Mouse (Mus musculus) forebrain, postnatal 0 days (tissue): ENCODE measurements around the gene Dpagt1. TPM values are rescaled to one million over a fixed set of nuclear protein-coding genes. Genes with fewer than 3 reads are reported as not detected.

Source experiments
- ATAC-seq: fragments of 200-750 bp; cut with Nextera tagmentation; 2 replicates; pipeline ENCODE4 v1.8.0; 2017; ENCODE audit warnings: mild to moderate bottlenecking, moderate library complexity
- DNase-seq: peaks from one replicate; pipeline ENCODE4 v3.0.0-alpha.2; 2015
- H3K27ac ChIP-seq: fragments of 300-500 bp; sonication (generic); 2 replicates; pipeline ENCODE4 v1.5.1; 2014; ENCODE audit warnings: low read depth, mild to moderate bottlenecking, antibody characterized with exemption, low read length, moderate library complexity, mixed read lengths
- H3K27me3 ChIP-seq: fragments of 300-500 bp; sonication (generic); 2 replicates; pipeline ENCODE4 v1.6.1; 2014; ENCODE audit warnings: mild to moderate bottlenecking, low read length, mixed read lengths; ENCODE audit not compliant: insufficient read depth
- H3K36me3 ChIP-seq: fragments of 300-500 bp; sonication (generic); 2 replicates; pipeline ENCODE4 v1.6.1; 2014; ENCODE audit warnings: mild to moderate bottlenecking, moderate library complexity; ENCODE audit not compliant: insufficient read depth
- H3K4me1 ChIP-seq: fragments of 300-500 bp; sonication (generic); 2 replicates; pipeline ENCODE4 v1.6.1; 2014; ENCODE audit warnings: antibody characterized with exemption; ENCODE audit not compliant: insufficient read depth
- H3K4me2 ChIP-seq: fragments of 300-500 bp; sonication (generic); 2 replicates; pipeline ENCODE4 v1.6.1; 2014; ENCODE audit warnings: low read depth, mild to moderate bottlenecking, moderate library complexity
- H3K4me3 ChIP-seq: fragments of 300-500 bp; sonication (generic); 2 replicates; pipeline ENCODE4 v1.5.1; 2014; ENCODE audit warnings: low read depth, low read length, mixed read lengths
- H3K9ac ChIP-seq: fragments of 300-500 bp; sonication (generic); 2 replicates; pipeline ENCODE4 v1.6.1; 2014; ENCODE audit warnings: mild to moderate bottlenecking
- H3K9me3 ChIP-seq: fragments of 300-500 bp; sonication (generic); 2 replicates; pipeline ENCODE4 v1.6.1; 2016; ENCODE audit warnings: low read length
- CTCF ChIP-seq: sonication (generic); IDR thresholded peaks from 2 replicates; pipeline ENCODE4 v1.5.1; 2016; ENCODE audit warnings: antibody characterized with exemption, control low read depth, low read depth
- WGBS: fragments of 180-500 bp; shearing (Covaris S2); extraction: QIAGEN DNeasy Blood & Tissue Kit; methylation state at CpG from one replicate; pipeline ENCODE4 v1.1.7; 2014; 5-methylcytosine and 5-hydroxymethylcytosine counted together
- polyA plus RNA-seq: library from polyadenylated mRNA; unstranded; fragments of >200 nt; fragmentation: Nextera tagmentation; extraction: Ambion mirVana; gene quantifications from 2 replicates; pipeline ENCODE4 v1.2.1, GENCODE M21; 2015
- total RNA-seq: library from RNA; depleted of rRNA; stranded (reverse); fragments of >200 nt; gene quantifications from 2 replicates; pipeline ENCODE4 v1.2.3, GENCODE M21; 2014

Gene Dpagt1
- total and polyA plus RNA-seq, 2 experiments from 2014 or later = 18.3 to 30.6 TPM

DNA sequence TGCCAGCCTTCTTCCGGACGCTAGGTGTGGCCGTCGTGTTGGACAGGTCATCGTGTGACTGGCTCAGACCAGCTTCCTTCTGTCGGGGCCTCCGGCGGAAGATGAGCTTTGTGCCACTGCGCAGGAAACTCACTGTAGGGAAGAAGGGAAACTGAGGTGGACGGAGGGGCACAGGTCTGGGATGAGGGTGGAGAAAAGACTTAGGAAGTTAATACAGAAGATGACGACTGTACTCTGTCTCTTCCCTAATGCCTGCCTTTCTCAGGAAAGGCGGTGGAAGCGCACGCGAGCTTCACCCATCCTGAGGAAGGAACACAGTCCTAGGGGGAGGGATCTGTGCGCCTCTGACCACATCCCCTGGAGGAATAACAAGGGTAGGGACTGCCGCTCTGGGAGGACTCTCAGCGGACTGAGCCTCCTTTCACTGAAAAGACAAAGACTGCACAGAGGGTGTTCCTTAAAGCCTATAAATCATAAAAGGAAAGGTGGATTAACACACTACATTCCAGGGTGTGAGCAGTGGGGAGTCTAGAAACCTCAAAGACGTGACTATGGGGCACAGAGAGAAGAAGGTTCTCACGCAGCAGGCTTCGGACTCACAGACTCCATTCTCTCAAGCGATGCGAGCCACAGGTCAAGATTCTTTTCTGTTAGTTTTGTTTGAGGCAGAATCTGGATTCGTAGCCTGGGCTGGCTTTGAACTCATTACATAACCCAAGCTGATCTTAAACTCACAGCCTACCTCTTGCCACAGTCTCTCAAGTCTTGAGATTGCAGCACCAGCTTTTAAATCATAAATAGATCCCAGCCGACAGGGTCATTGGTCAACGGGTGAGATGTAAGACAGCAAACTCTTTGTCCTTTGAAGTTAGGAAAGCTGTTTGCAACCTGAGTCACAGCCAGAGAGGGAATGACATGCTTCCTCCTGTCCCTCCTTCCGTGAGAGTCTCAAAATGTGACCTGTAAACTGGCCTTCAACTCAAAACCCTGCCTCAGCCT, 14.4 kb upstream of the Dpagt1 start:
- H3K4me1 ChIP-seq = no peaks in the 10 kb centered on the region
- ATAC-seq (peak; percentile 36; the same call in 1 of the 2 replicates), DNase-seq (no peak)
- no peaks in the 10 kb centered on the region for H3K27me3 ChIP-seq
- no peaks in the 10 kb centered on the region for H3K9me3 ChIP-seq
- peaks cover 54% of the 10 kb centered on the region for H3K36me3 ChIP-seq
- no peak overlapping the region for H3K4me3 ChIP-seq
- no peak overlapping the region for H3K4me2 ChIP-seq
- H3K9ac ChIP-seq = no peak overlapping the region
- no peak overlapping the region for H3K27ac ChIP-seq
- 12% methylated on average over 27 of the region's 27 CpGs for WGBS
- TF ChIP-seq CTCF = 0 out of 2 replicates have a peak, but pooled peaks have one; percentile 8

DNA sequence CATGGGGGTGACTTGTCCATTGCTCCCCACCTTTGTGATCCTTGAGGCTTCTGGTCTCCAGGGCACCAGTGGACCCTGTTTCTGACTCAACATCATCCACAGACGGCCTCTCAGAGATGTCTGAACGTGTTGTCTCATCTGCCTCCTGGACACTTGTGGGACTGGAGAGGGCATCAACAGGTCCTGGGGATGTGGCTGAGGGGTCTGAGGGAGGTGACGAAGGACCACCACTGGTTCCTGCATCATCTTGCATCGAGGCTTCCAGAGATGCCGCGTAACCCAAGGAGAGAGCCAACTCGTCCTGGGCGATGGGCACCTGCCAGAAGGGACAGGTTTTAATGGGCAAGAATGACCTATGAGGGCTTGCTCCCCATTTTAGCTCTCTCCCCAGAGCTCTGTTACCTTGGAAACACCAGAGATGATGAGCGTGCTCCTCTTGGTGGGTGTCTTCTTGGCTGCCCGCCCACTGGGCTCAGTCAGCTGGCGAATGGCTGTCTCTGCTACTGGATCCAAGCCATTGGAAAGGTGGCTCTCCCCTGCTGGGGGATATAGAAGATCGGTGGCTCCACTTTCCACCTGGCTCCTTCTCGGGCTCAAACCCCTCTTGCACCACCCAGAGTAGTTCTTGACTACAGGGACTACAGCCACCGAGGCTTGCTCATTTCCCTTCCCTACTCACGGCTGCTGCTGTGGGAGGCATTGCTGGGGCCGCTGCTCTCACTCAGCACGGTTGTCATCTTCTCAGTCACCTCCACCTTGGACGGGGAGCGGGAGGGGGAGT, 12.2 kb upstream of the Dpagt1 start:
- Histone ChIP-seq H3K4me1 (peaks cover 13% of the 10 kb centered on the region), H3K9me3 (no peaks in the 10 kb centered on the region), H3K27ac (no peak overlapping the region), H3K36me3 (peaks cover 54% of the 10 kb centered on the region), H3K27me3 (no peaks in the 10 kb centered on the region), H3K4me2 (no peak overlapping the region), H3K9ac (no peak overlapping the region), H3K4me3 (no peak overlapping the region)
- ATAC-seq (no peak), DNase-seq (peak; percentile 37)
- TF ChIP-seq CTCF = no peak
- WGBS = 64% methylated on average over 19 of the region's 19 CpGs

- Histone ChIP-seq H3K27me3 (no peaks in the 10 kb centered on the region), H3K4me1 (peaks cover 19% of the 10 kb centered on the region), H3K4me2 (no peak overlapping the region), H3K27ac (no peak overlapping the region), H3K9me3 (no peaks in the 10 kb centered on the region), H3K9ac (no peak overlapping the region), H3K4me3 (no peak overlapping the region), H3K36me3 (peaks cover 54% of the 10 kb centered on the region)
- no peak for TF ChIP-seq CTCF
- ATAC-seq (no peak), DNase-seq (no peak)
- WGBS = 51% methylated on average over 4 of the region's 4 CpGs
These were observed 11.6 kb upstream of the Dpagt1 start for GRCm38 (mm10) chr9:44314257-44314547.

- ATAC-seq (no peak), DNase-seq (no peak)
- Histone ChIP-seq H3K27ac (no peak overlapping the region), H3K27me3 (no peaks in the 10 kb centered on the region), H3K9me3 (no peaks in the 10 kb centered on the region), H3K4me3 (no peak overlapping the region), H3K4me1 (peaks cover 19% of the 10 kb centered on the region), H3K4me2 (no peak overlapping the region), H3K9ac (no peak overlapping the region), H3K36me3 (peaks cover 54% of the 10 kb centered on the region)
- 96% methylated on average over 18 of the region's 18 CpGs for WGBS
- TF ChIP-seq CTCF = no peak
These were observed 10.9 kb upstream of the Dpagt1 start for GRCm38 (mm10) chr9:44314910-44315309.

- H3K36me3 ChIP-seq = peaks cover 35% of the 10 kb centered on the region
- peak overlapping the region; percentile 87; the same call in 1 of the 2 replicates for H3K9ac ChIP-seq
- DNase-seq = no peak
- no peaks in the 10 kb centered on the region for H3K27me3 ChIP-seq
- no peak for TF ChIP-seq CTCF
- H3K4me1 ChIP-seq = peaks cover 19% of the 10 kb centered on the region
- no peak for ATAC-seq
- H3K4me2 ChIP-seq = 0 out of 2 replicates have a peak overlapping the region, but pooled peaks have one; percentile 10
- 66% methylated on average over 4 of the region's 4 CpGs for WGBS
- no peak overlapping the region for H3K27ac ChIP-seq
- H3K9me3 ChIP-seq = no peaks in the 10 kb centered on the region
- no peak overlapping the region for H3K4me3 ChIP-seq
These were observed 8.4 kb upstream of the Dpagt1 start for GRCm38 (mm10) chr9:44317452-44317851.

GRCm38 (mm10) chr9:44318076-44318825, 7.6 kb upstream of the Dpagt1 start:
- Histone ChIP-seq H3K9me3 (no peaks in the 10 kb centered on the region), H3K4me1 (peaks cover 19% of the 10 kb centered on the region), H3K4me2 (peak overlapping the region; percentile 71), H3K4me3 (peak overlapping the region; percentile 91), H3K27ac (no peak overlapping the region), H3K9ac (peak overlapping the region; percentile 87), H3K36me3 (peaks cover 30% of the 10 kb centered on the region), H3K27me3 (no peaks in the 10 kb centered on the region)
- TF ChIP-seq CTCF = no peak
- DNase-seq (no peak), ATAC-seq (no peak)
- WGBS = 48% methylated on average over 5 of the region's 5 CpGs
